Mouse (Mus musculus) lung, postnatal 36 days (tissue): Measurements from ENCODE around the gene Gm9844.
"Not testable (repeated sequence)": the region's sequence is repeated elsewhere in the genome, so short reads cannot be mapped to it uniquely, and the experiment has no call there.

Experiments
- DNase-seq: peaks from one replicate; pipeline ENCODE4 v3.0.0; 2022; ENCODE audit warnings: mixed read lengths

The Gm9844 gene

GRCm38 (mm10) chr7:24861913-24862312, at the start of gene Gm9844:
TSS of gene Gm9844 (plus strand) at chr7:24862213.
- no peak for DNase-seq

- DNase-seq: peak; percentile 88
These were observed 44.5 kb upstream of the Gm9844 start for GRCm38 (mm10) chr7:24817502-24817901.

- no peak for DNase-seq
These were observed 37.6 kb upstream of the Gm9844 start for GRCm38 (mm10) chr7:24824452-24824851.

GRCm38 (mm10) chr7:24827181-24827580, 34.8 kb upstream of the Gm9844 start:
- DNase-seq: no peak

- DNase-seq: peak; percentile 21
These were observed 23.1 kb upstream of the Gm9844 start for GRCm38 (mm10) chr7:24838732-24839409.

- peak; percentile 3 for DNase-seq
These were observed 22.6 kb upstream of the Gm9844 start for GRCm38 (mm10) chr7:24839410-24839808.

GRCm38 (mm10) chr7:24840331-24840730, 21.7 kb upstream of the Gm9844 start:
- DNase-seq: no peak

- DNase-seq: no peak
These were observed 21.0 kb upstream of the Gm9844 start for GRCm38 (mm10) chr7:24841009-24841408.

- no peak for DNase-seq
These were observed 17.9 kb upstream of the Gm9844 start for GRCm38 (mm10) chr7:24844144-24844543.

- no peak for DNase-seq
These were observed 16.8 kb upstream of the Gm9844 start for GRCm38 (mm10) chr7:24845181-24845580.

GRCm38 (mm10) chr7:24845713-24846112, 16.3 kb upstream of the Gm9844 start:
- DNase-seq: peak; percentile 9

- DNase-seq: not testable (repeated sequence)
These were observed 15.4 kb upstream of the Gm9844 start for GRCm38 (mm10) chr7:24846576-24846975.

- no peak for DNase-seq
These were observed 11.9 kb upstream of the Gm9844 start for GRCm38 (mm10) chr7:24850162-24850561.

- DNase-seq: peak; percentile 32
These were observed 11.1 kb upstream of the Gm9844 start for GRCm38 (mm10) chr7:24850899-24851303.

GRCm38 (mm10) chr7:24851596-24852325, 10.3 kb upstream of the Gm9844 start:
- no peak for DNase-seq

- DNase-seq: no peak
These were observed 9.3 kb upstream of the Gm9844 start for GRCm38 (mm10) chr7:24852557-24853232.

GRCm38 (mm10) chr7:24853233-24853563, 8.8 kb upstream of the Gm9844 start:
- DNase-seq: no peak

GRCm38 (mm10) chr7:24853695-24854094, 8.3 kb upstream of the Gm9844 start:
- DNase-seq: no peak

GRCm38 (mm10) chr7:24856460-24857120, 5.4 kb upstream of the Gm9844 start:
- no peak for DNase-seq

- no peak for DNase-seq
These were observed 2.8 kb upstream of the Gm9844 start for GRCm38 (mm10) chr7:24859234-24859633.

- no peak for DNase-seq
These were observed 840 bp downstream of the Gm9844 start for GRCm38 (mm10) chr7:24862853-24863252.

- DNase-seq: no peak
These were observed 2.1 kb downstream of the Gm9844 start for GRCm38 (mm10) chr7:24864156-24864555.

GRCm38 (mm10) chr7:24869080-24869479, 7.1 kb downstream of the Gm9844 start:
- DNase-seq: no peak
